Mouse (Mus musculus) hindbrain, embryonic 14.5 days (tissue): ENCODE results near the gene Cln5. TPM values are rescaled to one million over a fixed set of nuclear protein-coding genes. Genes with fewer than 3 reads are reported as not detected.

Source experiments
- ATAC-seq: fragments of 200-750 bp; cut with Nextera tagmentation; 2 replicates; pipeline ENCODE4 v1.8.0; 2017; ENCODE audit warnings: moderate number of reproducible peaks, mild to moderate bottlenecking, moderate TSS enrichment, moderate library complexity; ENCODE audit not compliant: low FRiP score
- DNase-seq: peaks from one replicate; pipeline ENCODE4 v3.0.0-alpha.2; 2015; ENCODE audit warnings: low spot score
- H3K27ac ChIP-seq: fragments of 300-500 bp; sonication (generic); 2 replicates; pipeline ENCODE4 v1.5.1; 2014; ENCODE audit warnings: mild to moderate bottlenecking, moderate library complexity
- H3K27me3 ChIP-seq: fragments of 300-500 bp; sonication (generic); 2 replicates; pipeline ENCODE4 v1.6.1; 2014; ENCODE audit warnings: mild to moderate bottlenecking, low read length, mixed read lengths; ENCODE audit not compliant: control insufficient read depth, insufficient read depth
- H3K36me3 ChIP-seq: fragments of 300-500 bp; sonication (generic); replicated peaks from 2 replicates; pipeline ENCODE4 v1.6.1; 2014; ENCODE audit not compliant: control insufficient read depth, insufficient read depth
- H3K4me1 ChIP-seq: fragments of 300-500 bp; sonication (generic); replicated peaks from 2 replicates; pipeline ENCODE4 v1.6.1; 2014; ENCODE audit warnings: antibody characterized with exemption, low read length, mixed read lengths; ENCODE audit not compliant: control insufficient read depth, insufficient read depth
- H3K4me2 ChIP-seq: fragments of 300-500 bp; sonication (generic); replicated peaks from 2 replicates; pipeline ENCODE4 v1.6.1; 2014; ENCODE audit warnings: mild to moderate bottlenecking, moderate library complexity
- H3K4me3 ChIP-seq: fragments of 300-500 bp; sonication (generic); replicated peaks from 2 replicates; pipeline ENCODE4 v1.5.1; 2014; ENCODE audit warnings: mild to moderate bottlenecking, low read length
- H3K9ac ChIP-seq: fragments of 300-500 bp; sonication (generic); 2 replicates; pipeline ENCODE4 v1.6.1; 2014
- H3K9me3 ChIP-seq: fragments of 300-500 bp; sonication (generic); 2 replicates; pipeline ENCODE4 v1.6.1; 2016; ENCODE audit warnings: low read length; ENCODE audit not compliant: control insufficient read depth
- WGBS: fragments of 180-500 bp; shearing (Covaris S2); extraction: QIAGEN DNeasy Blood & Tissue Kit; methylation state at CpG from one replicate; pipeline ENCODE4 v1.1.7; 2014; 5-methylcytosine and 5-hydroxymethylcytosine counted together
- polyA plus RNA-seq: library from polyadenylated mRNA; unstranded; fragments of >200 nt; fragmentation: Nextera tagmentation; extraction: Ambion mirVana; gene quantifications from 2 replicates; pipeline ENCODE4 v1.2.1, GENCODE M21; 2014

Cln5 gene
- polyA plus RNA-seq, 1 experiment from 2014 or later: 14.7 TPM

- Histone ChIP-seq H3K27ac (no peak overlapping the region), H3K9ac (no peak overlapping the region), H3K4me3 (no peak overlapping the region), H3K4me2 (no peak overlapping the region), H3K4me1 (peaks cover 18% of the 10 kb centered on the region), H3K36me3 (no peaks in the 10 kb centered on the region), H3K27me3 (no peaks in the 10 kb centered on the region), H3K9me3 (no peaks in the 10 kb centered on the region)
- no peak for DNase-seq
- ATAC-seq: no peak
- WGBS: 77% methylated on average over 3 of the region's 3 CpGs
These were observed 31.2 kb downstream of the Cln5 start for GRCm38 (mm10) chr14:103101171-103101570.

- no peaks in the 10 kb centered on the region for H3K36me3 ChIP-seq
- no peak overlapping the region for H3K9ac ChIP-seq
- 59% methylated on average over 6 of the region's 6 CpGs for WGBS
- H3K4me3 ChIP-seq: no peak overlapping the region
- no peaks in the 10 kb centered on the region for H3K9me3 ChIP-seq
- no peak for DNase-seq
- H3K4me2 ChIP-seq: no peak overlapping the region
- H3K27ac ChIP-seq: no peak overlapping the region
- ATAC-seq: no peak
- H3K27me3 ChIP-seq: no peaks in the 10 kb centered on the region
- H3K4me1 ChIP-seq: peaks cover 8% of the 10 kb centered on the region
These were observed 32.2 kb downstream of the Cln5 start for GRCm38 (mm10) chr14:103102246-103102645.

- Histone ChIP-seq H3K4me2 (no peak overlapping the region), H3K27ac (no peak overlapping the region), H3K9me3 (no peaks in the 10 kb centered on the region), H3K4me1 (peaks cover 3% of the 10 kb centered on the region; the same call in 1 of the 2 replicates), H3K4me3 (no peak overlapping the region), H3K9ac (no peak overlapping the region), H3K27me3 (no peaks in the 10 kb centered on the region), H3K36me3 (no peaks in the 10 kb centered on the region)
- ATAC-seq (no peak), DNase-seq (no peak)
- 79% methylated on average over 10 of the region's 10 CpGs for WGBS
These were observed 32.8 kb downstream of the Cln5 start for GRCm38 (mm10) chr14:103102731-103103335.

GRCm38 (mm10) chr14:103106301-103106700 lies 36.3 kb downstream of the Cln5 start:
- H3K27me3 ChIP-seq: no peaks in the 10 kb centered on the region
- WGBS: 100% methylated on average over 2 of the region's 2 CpGs
- H3K27ac ChIP-seq: no peak overlapping the region
- no peak overlapping the region for H3K9ac ChIP-seq
- DNase-seq: no peak
- H3K9me3 ChIP-seq: no peaks in the 10 kb centered on the region
- H3K36me3 ChIP-seq: no peaks in the 10 kb centered on the region
- H3K4me3 ChIP-seq: no peak overlapping the region
- no peak for ATAC-seq
- no peak overlapping the region for H3K4me2 ChIP-seq
- no peaks in the 10 kb centered on the region for H3K4me1 ChIP-seq

- Histone ChIP-seq H3K4me3 (no peak overlapping the region), H3K36me3 (peaks cover 30% of the 10 kb centered on the region), H3K27ac (no peak overlapping the region), H3K4me2 (no peak overlapping the region), H3K27me3 (no peaks in the 10 kb centered on the region), H3K9me3 (no peaks in the 10 kb centered on the region), H3K9ac (no peak overlapping the region), H3K4me1 (no peaks in the 10 kb centered on the region)
- ATAC-seq (no peak), DNase-seq (no peak)
- 90% methylated on average over 4 of the region's 4 CpGs for WGBS
These were observed 40.0 kb downstream of the Cln5 start for GRCm38 (mm10) chr14:103109971-103110370.

- DNase-seq (no peak), ATAC-seq (no peak)
- no peak overlapping the region for H3K9ac ChIP-seq
- peaks cover 58% of the 10 kb centered on the region for H3K36me3 ChIP-seq
- H3K27ac ChIP-seq: no peak overlapping the region
- H3K27me3 ChIP-seq: no peaks in the 10 kb centered on the region
- no peak overlapping the region for H3K4me2 ChIP-seq
- H3K4me1 ChIP-seq: no peaks in the 10 kb centered on the region
- 92% methylated on average over 3 of the region's 3 CpGs for WGBS
- H3K4me3 ChIP-seq: no peak overlapping the region
- no peaks in the 10 kb centered on the region for H3K9me3 ChIP-seq
These were observed 42.8 kb downstream of the Cln5 start for GRCm38 (mm10) chr14:103112606-103113363.

GRCm38 (mm10) chr14:103114994-103115670 lies 45.1 kb downstream of the Cln5 start:
- Histone ChIP-seq H3K36me3 (peaks cover 78% of the 10 kb centered on the region), H3K9ac (no peak overlapping the region), H3K4me3 (no peak overlapping the region), H3K4me2 (no peak overlapping the region), H3K27me3 (no peaks in the 10 kb centered on the region), H3K27ac (no peak overlapping the region), H3K9me3 (no peaks in the 10 kb centered on the region), H3K4me1 (no peaks in the 10 kb centered on the region)
- 99% methylated on average over 3 of the region's 3 CpGs for WGBS
- no peak for DNase-seq
- no peak for ATAC-seq

GRCm38 (mm10) chr14:103125756-103126155 lies 55.7 kb downstream of the Cln5 start:
- Histone ChIP-seq H3K4me1 (no peaks in the 10 kb centered on the region), H3K4me2 (no peak overlapping the region), H3K27me3 (no peaks in the 10 kb centered on the region), H3K4me3 (no peak overlapping the region), H3K27ac (no peak overlapping the region), H3K36me3 (peaks cover 87% of the 10 kb centered on the region), H3K9ac (no peak overlapping the region), H3K9me3 (no peaks in the 10 kb centered on the region)
- DNase-seq (no peak), ATAC-seq (no peak; the same call in 1 of the 2 replicates)
- WGBS: 90% methylated on average over 6 of the region's 6 CpGs
